Mouse (Mus musculus) heart, embryonic 13.5 days (tissue): ENCODE measurements around the gene Tnfrsf23. TPM values are rescaled to one million over a fixed set of nuclear protein-coding genes. Genes with fewer than 3 reads are reported as not detected.
A peak's percentile ranks its signal among the peaks of the same experiment; 100 is the strongest.
"Not testable (repeated sequence)": the region's sequence is repeated elsewhere in the genome, so short reads cannot be mapped to it uniquely, and the experiment has no call there.

Experiments used
- ATAC-seq: fragments of 200-750 bp; cut with Nextera tagmentation; 2 replicates; pipeline ENCODE4 v1.8.0; 2017; ENCODE audit warnings: moderate TSS enrichment; ENCODE audit not compliant: insufficient number of reproducible peaks, low FRiP score, low TSS enrichment; ENCODE audit errors: extremely low read depth
- H3K27ac ChIP-seq: fragments of 300-500 bp; sonication (generic); replicated peaks from 2 replicates; pipeline ENCODE4 v1.5.1; 2015; ENCODE audit warnings: moderate library complexity, mild to moderate bottlenecking, inconsistent platforms
- H3K27me3 ChIP-seq: fragments of 300-500 bp; sonication (generic); replicated peaks from 2 replicates; pipeline ENCODE4 v1.6.1; 2015; ENCODE audit warnings: mild to moderate bottlenecking, inconsistent platforms
- H3K36me3 ChIP-seq: fragments of 300-500 bp; sonication (generic); 2 replicates; pipeline ENCODE4 v1.6.1; 2015; ENCODE audit warnings: mild to moderate bottlenecking, inconsistent platforms
- H3K4me1 ChIP-seq: fragments of 300-500 bp; sonication (generic); 2 replicates; pipeline ENCODE4 v1.6.1; 2015; ENCODE audit warnings: inconsistent platforms
- H3K4me2 ChIP-seq: fragments of 300-500 bp; sonication (generic); 2 replicates; pipeline ENCODE4 v1.6.1; 2015; ENCODE audit warnings: inconsistent platforms, mild to moderate bottlenecking, moderate library complexity
- H3K4me3 ChIP-seq: fragments of 300-500 bp; sonication (generic); 2 replicates; pipeline ENCODE4 v1.5.1; 2015; ENCODE audit warnings: moderate library complexity, mild to moderate bottlenecking, inconsistent platforms
- H3K9ac ChIP-seq: fragments of 300-500 bp; sonication (generic); 2 replicates; pipeline ENCODE4 v1.6.1; 2015; ENCODE audit warnings: inconsistent platforms, mild to moderate bottlenecking, moderate library complexity
- H3K9me3 ChIP-seq: fragments of 300-500 bp; sonication (generic); 2 replicates; pipeline ENCODE4 v1.6.1; 2016; ENCODE audit warnings: inconsistent platforms
- WGBS: fragments of 180-500 bp; shearing (Covaris S2); methylation state at CpG from one replicate; pipeline ENCODE4 v1.1.7; 2015; ENCODE audit warnings: mixed read lengths; 5-methylcytosine and 5-hydroxymethylcytosine counted together
- polyA plus RNA-seq: library from polyadenylated mRNA; unstranded; fragments of >200 nt; fragmentation: Nextera tagmentation; extraction: Ambion mirVana; gene quantifications from 2 replicates; pipeline ENCODE4 v1.2.1, GENCODE M21; 2015

Tnfrsf23 gene
- polyA plus RNA-seq, 1 experiment from 2014 or later: 3.1 TPM

DNA sequence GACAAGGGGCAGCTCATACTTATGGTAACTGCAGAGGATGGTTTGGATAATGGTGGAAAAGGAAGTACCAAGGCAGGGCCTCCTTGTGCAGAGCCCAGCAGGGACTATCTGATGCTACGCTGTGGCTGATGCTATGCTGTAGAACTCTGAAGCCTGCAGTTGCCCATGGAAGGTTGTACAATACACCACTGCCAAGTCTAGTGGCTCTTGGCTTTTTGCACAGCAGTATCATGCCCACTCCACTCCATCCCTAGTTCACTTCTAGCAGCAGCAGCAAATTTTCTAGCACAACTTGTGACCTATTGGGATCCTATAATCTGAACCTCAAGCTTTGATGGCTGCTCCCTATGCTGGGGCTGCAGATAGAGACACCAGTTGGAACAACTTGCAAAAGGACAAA, 4.1 kb downstream of the Tnfrsf23 start:
- Histone ChIP-seq H3K4me2 (no peak overlapping the region), H3K4me3 (no peak overlapping the region), H3K27ac (no peak overlapping the region), H3K36me3 (no peaks in the 10 kb centered on the region), H3K27me3 (no peaks in the 10 kb centered on the region), H3K4me1 (peaks cover 4% of the 10 kb centered on the region; the same call in 1 of the 2 replicates), H3K9ac (no peak overlapping the region), H3K9me3 (no peaks in the 10 kb centered on the region)
- ATAC-seq: no peak
- 75% methylated on average over 1 of the region's 1 CpGs for WGBS

DNA sequence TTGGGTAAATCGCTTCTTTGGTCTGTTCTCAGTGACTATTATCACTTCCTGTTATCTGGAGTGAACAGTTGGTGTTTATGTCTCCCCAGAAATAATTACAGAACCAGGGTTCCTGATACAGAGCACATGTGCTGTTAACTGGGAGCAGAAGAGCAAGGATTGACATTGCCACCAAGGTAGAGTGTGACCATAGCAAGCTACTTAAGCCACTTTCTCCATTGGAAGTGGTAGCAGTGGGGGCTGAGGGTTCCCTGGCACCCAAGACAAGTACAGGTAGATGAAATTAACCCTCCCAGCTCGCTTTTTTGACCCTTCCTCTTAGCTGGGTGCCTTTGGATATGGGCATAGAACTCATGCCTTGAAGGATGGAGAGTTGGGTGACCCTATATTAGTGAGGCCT, 4.8 kb downstream of the Tnfrsf23 start:
- 64% methylated on average over 2 of the region's 2 CpGs for WGBS
- H3K4me2 ChIP-seq, H3K4me3 ChIP-seq, H3K27me3 ChIP-seq, H3K27ac ChIP-seq, H3K36me3 ChIP-seq, H3K9ac ChIP-seq, H3K9me3 ChIP-seq, ATAC-seq, H3K4me1 ChIP-seq: not testable (repeated sequence)

- H3K9ac ChIP-seq, H3K4me3 ChIP-seq, H3K27ac ChIP-seq, H3K27me3 ChIP-seq, H3K36me3 ChIP-seq, H3K4me1 ChIP-seq, H3K4me2 ChIP-seq, H3K9me3 ChIP-seq, ATAC-seq: not testable (repeated sequence)
- 63% methylated on average over 2 of the region's 2 CpGs for WGBS
Observed at GRCm38 (mm10) chr7:143679650-143680049, 6.0 kb downstream of the Tnfrsf23 start.

- Histone ChIP-seq H3K4me3 (no peak overlapping the region), H3K9ac (no peak overlapping the region), H3K4me1 (no peaks in the 10 kb centered on the region), H3K4me2 (no peak overlapping the region), H3K27me3 (no peaks in the 10 kb centered on the region), H3K36me3 (no peaks in the 10 kb centered on the region), H3K9me3 (no peaks in the 10 kb centered on the region), H3K27ac (no peak overlapping the region)
- no peak for ATAC-seq
Observed at GRCm38 (mm10) chr7:143666427-143667311, 19.0 kb downstream of the Tnfrsf23 start.

DNA sequence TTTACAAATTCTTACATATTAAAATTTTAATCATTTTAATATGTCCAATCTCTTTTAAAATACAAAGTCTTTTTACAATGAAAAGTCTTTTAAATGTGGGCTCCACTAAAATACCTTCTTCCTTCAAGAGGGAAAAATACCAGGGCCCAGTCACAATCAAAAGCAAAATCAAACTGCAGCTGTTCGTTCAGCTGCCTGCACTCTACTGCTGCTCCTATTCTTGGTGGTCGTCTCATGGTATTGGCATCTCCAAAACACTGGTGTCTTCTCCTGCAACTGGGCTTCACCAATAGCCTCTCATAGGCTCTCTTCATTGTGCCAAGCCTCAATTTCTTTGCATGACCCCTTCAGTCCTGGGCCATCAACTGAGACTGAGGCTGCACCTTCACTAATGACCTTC, 22.2 kb downstream of the Tnfrsf23 start:
- no peak overlapping the region for H3K4me3 ChIP-seq
- no peak overlapping the region for H3K27ac ChIP-seq
- H3K9ac ChIP-seq: no peak overlapping the region
- no peaks in the 10 kb centered on the region for H3K27me3 ChIP-seq
- H3K9me3 ChIP-seq: no peaks in the 10 kb centered on the region
- no peaks in the 10 kb centered on the region for H3K4me1 ChIP-seq
- H3K36me3 ChIP-seq: no peaks in the 10 kb centered on the region
- no peak for ATAC-seq
- H3K4me2 ChIP-seq: no peak overlapping the region
- 59% methylated on average over 2 of the region's 2 CpGs for WGBS

- Histone ChIP-seq H3K9me3 (no peaks in the 10 kb centered on the region), H3K4me1 (no peaks in the 10 kb centered on the region), H3K4me3 (no peak overlapping the region), H3K27ac (no peak overlapping the region), H3K9ac (no peak overlapping the region), H3K36me3 (no peaks in the 10 kb centered on the region), H3K27me3 (no peaks in the 10 kb centered on the region), H3K4me2 (no peak overlapping the region)
- no peak for ATAC-seq
Observed at GRCm38 (mm10) chr7:143660797-143661196, 24.9 kb downstream of the Tnfrsf23 start.

DNA sequence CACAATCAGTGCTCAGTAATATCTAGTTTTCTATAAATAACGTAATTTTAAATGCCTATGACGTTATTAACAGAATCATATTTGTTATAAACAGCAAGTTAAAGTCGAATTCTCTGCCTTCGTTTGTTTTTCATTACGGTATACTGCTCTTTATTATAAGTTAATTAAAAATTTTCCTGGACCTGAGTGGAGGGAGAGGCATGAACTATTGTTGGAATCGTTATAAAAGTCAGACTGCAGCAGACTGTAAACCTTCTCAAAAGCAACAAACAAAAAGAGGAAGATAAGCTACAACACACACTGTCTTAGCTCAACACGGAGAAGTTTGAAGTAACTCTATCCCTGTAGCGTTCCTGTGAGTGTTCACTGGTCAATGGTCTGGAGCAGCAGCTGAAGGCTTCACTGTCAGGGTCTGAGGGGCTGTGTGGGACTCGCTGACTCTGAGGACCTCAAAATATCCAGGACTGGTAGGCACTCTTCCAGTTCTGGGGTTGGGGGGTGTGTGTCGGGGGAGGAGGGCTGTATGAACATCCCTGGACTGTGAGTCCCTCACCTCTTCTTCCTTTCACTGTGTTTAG, 35.8 kb downstream of the Tnfrsf23 start:
- ATAC-seq: not testable (repeated sequence)

GRCm38 (mm10) chr7:143649034-143649768, 36.5 kb downstream of the Tnfrsf23 start, which contains the start of gene Tnfrsf22:
Gene Tnfrsf22 (minus strand): TSS chr7:143649661.
- H3K27me3 ChIP-seq: no peaks in the 10 kb centered on the region
- no peak for ATAC-seq
- H3K4me3 ChIP-seq: peak within 1 kb of the TSS; percentile 69
- no peaks in the 10 kb centered on the region for H3K4me1 ChIP-seq
- H3K9ac ChIP-seq: peak within 1 kb of the TSS; percentile 80
- WGBS: 5% methylated on average over 39 of the region's 39 CpGs
- H3K9me3 ChIP-seq: peaks cover 8% of the 10 kb centered on the region
- no peak within 1 kb of the TSS for H3K27ac ChIP-seq
- peak within 1 kb of the TSS; percentile 97 for H3K4me2 ChIP-seq
- no peaks in the 10 kb centered on the region for H3K36me3 ChIP-seq

More for the DNA sequence above, 35.8 kb downstream of the Tnfrsf23 start:
- H3K9me3 ChIP-seq, H3K27ac ChIP-seq, H3K9ac ChIP-seq, H3K4me1 ChIP-seq, H3K27me3 ChIP-seq, H3K36me3 ChIP-seq: not testable (repeated sequence)
- WGBS: 56% methylated on average over 10 of the region's 10 CpGs
- H3K4me3 ChIP-seq: peak overlapping the region; percentile 69
- H3K4me2 ChIP-seq: peak overlapping the region; percentile 97

DNA sequence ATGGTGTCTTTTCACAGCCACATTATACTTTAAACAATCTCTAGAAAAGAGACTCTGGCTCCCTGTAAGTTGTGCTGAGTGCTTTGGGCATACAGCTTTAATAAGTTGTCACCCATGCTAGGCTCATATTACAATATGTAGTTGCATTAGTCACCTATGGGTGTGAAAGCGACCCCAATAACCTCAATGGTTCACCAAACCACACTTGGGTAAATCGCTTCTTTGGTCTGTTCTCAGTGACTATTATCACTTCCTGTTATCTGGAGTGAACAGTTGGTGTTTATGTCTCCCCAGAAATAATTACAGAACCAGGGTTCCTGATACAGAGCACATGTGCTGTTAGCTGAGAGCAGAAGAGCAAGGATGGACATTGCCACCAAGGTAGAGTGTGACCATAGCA, 41.7 kb downstream of the Tnfrsf23 start:
- not testable (repeated sequence) for H3K4me2 ChIP-seq, H3K9ac ChIP-seq, H3K4me1 ChIP-seq, H3K9me3 ChIP-seq, H3K36me3 ChIP-seq, H3K27me3 ChIP-seq, H3K27ac ChIP-seq, ATAC-seq, H3K4me3 ChIP-seq
- WGBS: 79% methylated on average over 2 of the region's 2 CpGs

GRCm38 (mm10) chr7:143636674-143637073, 49.0 kb downstream of the Tnfrsf23 start:
- H3K9ac ChIP-seq: no peak overlapping the region
- 88% methylated on average over 1 of the region's 1 CpGs for WGBS
- no peaks in the 10 kb centered on the region for H3K36me3 ChIP-seq
- H3K4me1 ChIP-seq: no peaks in the 10 kb centered on the region
- H3K27me3 ChIP-seq: no peaks in the 10 kb centered on the region
- no peak overlapping the region for H3K4me3 ChIP-seq
- H3K4me2 ChIP-seq: no peak overlapping the region
- H3K27ac ChIP-seq: no peak overlapping the region
- peaks cover 3% of the 10 kb centered on the region; the same call in 1 of the 2 replicates for H3K9me3 ChIP-seq
- ATAC-seq: no peak

- Histone ChIP-seq H3K36me3 (no peaks in the 10 kb centered on the region), H3K27me3 (no peaks in the 10 kb centered on the region), H3K9ac (no peak overlapping the region), H3K27ac (no peak overlapping the region), H3K4me2 (no peak overlapping the region), H3K4me1 (no peaks in the 10 kb centered on the region), H3K9me3 (peaks cover 3% of the 10 kb centered on the region; the same call in 1 of the 2 replicates), H3K4me3 (no peak overlapping the region)
- WGBS: 60% methylated on average over 2 of the region's 2 CpGs
- no peak for ATAC-seq
Observed at GRCm38 (mm10) chr7:143631503-143631902, 54.2 kb downstream of the Tnfrsf23 start.
